Mouse (Mus musculus) hindbrain, embryonic 14.5 days (tissue): ENCODE measurements at regions not wholly inside any gene's neighbourhood (a gene's known extent, or its start where the extent isn't known, plus 50 kb on each side); places are given as distances from the start of the nearest gene placed in this dataset.

Source experiments
- ATAC-seq: fragments of 200-750 bp; cut with Nextera tagmentation; 2 replicates; pipeline ENCODE4 v1.8.0; 2017; ENCODE audit warnings: moderate number of reproducible peaks, mild to moderate bottlenecking, moderate TSS enrichment, moderate library complexity; ENCODE audit not compliant: low FRiP score
- DNase-seq: peaks from one replicate; pipeline ENCODE4 v3.0.0-alpha.2; 2015; ENCODE audit warnings: low spot score
- H3K27ac ChIP-seq: fragments of 300-500 bp; sonication (generic); 2 replicates; pipeline ENCODE4 v1.5.1; 2014; ENCODE audit warnings: mild to moderate bottlenecking, moderate library complexity
- H3K27me3 ChIP-seq: fragments of 300-500 bp; sonication (generic); 2 replicates; pipeline ENCODE4 v1.6.1; 2014; ENCODE audit warnings: mild to moderate bottlenecking, low read length, mixed read lengths; ENCODE audit not compliant: control insufficient read depth, insufficient read depth
- H3K36me3 ChIP-seq: fragments of 300-500 bp; sonication (generic); replicated peaks from 2 replicates; pipeline ENCODE4 v1.6.1; 2014; ENCODE audit not compliant: control insufficient read depth, insufficient read depth
- H3K4me1 ChIP-seq: fragments of 300-500 bp; sonication (generic); replicated peaks from 2 replicates; pipeline ENCODE4 v1.6.1; 2014; ENCODE audit warnings: antibody characterized with exemption, low read length, mixed read lengths; ENCODE audit not compliant: control insufficient read depth, insufficient read depth
- H3K4me2 ChIP-seq: fragments of 300-500 bp; sonication (generic); replicated peaks from 2 replicates; pipeline ENCODE4 v1.6.1; 2014; ENCODE audit warnings: mild to moderate bottlenecking, moderate library complexity
- H3K4me3 ChIP-seq: fragments of 300-500 bp; sonication (generic); replicated peaks from 2 replicates; pipeline ENCODE4 v1.5.1; 2014; ENCODE audit warnings: mild to moderate bottlenecking, low read length
- H3K9ac ChIP-seq: fragments of 300-500 bp; sonication (generic); 2 replicates; pipeline ENCODE4 v1.6.1; 2014
- H3K9me3 ChIP-seq: fragments of 300-500 bp; sonication (generic); 2 replicates; pipeline ENCODE4 v1.6.1; 2016; ENCODE audit warnings: low read length; ENCODE audit not compliant: control insufficient read depth
- WGBS: fragments of 180-500 bp; shearing (Covaris S2); extraction: QIAGEN DNeasy Blood & Tissue Kit; methylation state at CpG from one replicate; pipeline ENCODE4 v1.1.7; 2014; 5-methylcytosine and 5-hydroxymethylcytosine counted together

- whole genome bisulfite sequencing: 73% methylated on average over 3 of the region's 3 CpGs
- Histone ChIP-seq H3K4me1 (no peaks in the 10 kb centered on the region), H3K9me3 (no peaks in the 10 kb centered on the region), H3K4me2 (no peak overlapping the region), H3K27ac (no peak overlapping the region), H3K36me3 (no peaks in the 10 kb centered on the region), H3K4me3 (no peak overlapping the region), H3K27me3 (no peaks in the 10 kb centered on the region), H3K9ac (no peak overlapping the region)
- ATAC-seq: no peak
- DNase-seq: no peak
These were observed 188.3 kb upstream of the Cblb start for GRCm38 (mm10) chr16:51842770-51843169.

GRCm38 (mm10) chr16:51845539-51845938, 185.5 kb upstream of the Cblb start:
- DNase-seq (peak; percentile 41), ATAC-seq (peak; percentile 86)
- Histone ChIP-seq H3K9me3 (no peaks in the 10 kb centered on the region), H3K27ac (no peak overlapping the region), H3K4me1 (no peaks in the 10 kb centered on the region), H3K4me2 (no peak overlapping the region), H3K4me3 (no peak overlapping the region), H3K27me3 (no peaks in the 10 kb centered on the region), H3K9ac (no peak overlapping the region), H3K36me3 (no peaks in the 10 kb centered on the region)
- WGBS: 59% methylated on average over 4 of the region's 4 CpGs

- Histone ChIP-seq H3K4me2 (no peak overlapping the region), H3K9me3 (no peaks in the 10 kb centered on the region), H3K9ac (no peak overlapping the region), H3K4me3 (no peak overlapping the region), H3K27ac (no peak overlapping the region), H3K4me1 (no peaks in the 10 kb centered on the region), H3K27me3 (no peaks in the 10 kb centered on the region), H3K36me3 (no peaks in the 10 kb centered on the region)
- ATAC-seq (no peak), DNase-seq (no peak)
- WGBS: 71% methylated on average over 4 of the region's 4 CpGs
These were observed 150.3 kb upstream of the Cblb start for GRCm38 (mm10) chr16:51880711-51881110.

- H3K9me3 ChIP-seq: no peaks in the 10 kb centered on the region
- 57% methylated on average over 2 of the region's 2 CpGs for WGBS
- no peak overlapping the region for H3K4me3 ChIP-seq
- no peaks in the 10 kb centered on the region for H3K27me3 ChIP-seq
- ATAC-seq (no peak), DNase-seq (no peak)
- no peak overlapping the region for H3K4me2 ChIP-seq
- no peak overlapping the region for H3K27ac ChIP-seq
- H3K9ac ChIP-seq: no peak overlapping the region
- H3K4me1 ChIP-seq: no peaks in the 10 kb centered on the region
- no peaks in the 10 kb centered on the region for H3K36me3 ChIP-seq
These were observed 149.9 kb upstream of the Cblb start for GRCm38 (mm10) chr16:51881127-51881526.

- no peak for ATAC-seq
- Histone ChIP-seq H3K4me2 (no peak overlapping the region), H3K27ac (no peak overlapping the region), H3K27me3 (no peaks in the 10 kb centered on the region), H3K9me3 (no peaks in the 10 kb centered on the region), H3K4me1 (no peaks in the 10 kb centered on the region), H3K36me3 (no peaks in the 10 kb centered on the region), H3K4me3 (no peak overlapping the region), H3K9ac (no peak overlapping the region)
- WGBS: 78% methylated on average over 2 of the region's 2 CpGs
- no peak for DNase-seq
These were observed 147.2 kb upstream of the Cblb start for GRCm38 (mm10) chr16:51883813-51884212.

GRCm38 (mm10) chr16:51887496-51887895, 143.5 kb upstream of the Cblb start:
- Histone ChIP-seq H3K4me3 (no peak overlapping the region), H3K4me2 (no peak overlapping the region), H3K27ac (no peak overlapping the region), H3K9me3 (no peaks in the 10 kb centered on the region), H3K36me3 (no peaks in the 10 kb centered on the region), H3K27me3 (no peaks in the 10 kb centered on the region), H3K9ac (no peak overlapping the region), H3K4me1 (no peaks in the 10 kb centered on the region)
- ATAC-seq (no peak), DNase-seq (no peak)
- WGBS: 72% methylated on average over 5 of the region's 5 CpGs

GRCm38 (mm10) chr16:51905588-51905987, 125.4 kb upstream of the Cblb start:
- 95% methylated on average over 2 of the region's 2 CpGs for WGBS
- no peak overlapping the region for H3K4me3 ChIP-seq
- H3K36me3 ChIP-seq: no peaks in the 10 kb centered on the region

GRCm38 (mm10) chr16:51906686-51907085, 124.3 kb upstream of the Cblb start:
- DNase-seq (no peak), ATAC-seq (no peak)
- no peaks in the 10 kb centered on the region for H3K9me3 ChIP-seq
- H3K9ac ChIP-seq: no peak overlapping the region
- no peaks in the 10 kb centered on the region for H3K36me3 ChIP-seq
- WGBS: 92% methylated on average over 4 of the region's 4 CpGs
- H3K4me3 ChIP-seq: no peak overlapping the region
- H3K27me3 ChIP-seq: no peaks in the 10 kb centered on the region
- H3K4me1 ChIP-seq: no peaks in the 10 kb centered on the region
- no peak overlapping the region for H3K4me2 ChIP-seq
- no peak overlapping the region for H3K27ac ChIP-seq

More at GRCm38 (mm10) chr16:51905588-51905987, 125.4 kb upstream of the Cblb start:
- H3K9ac ChIP-seq: no peak overlapping the region
- H3K4me2 ChIP-seq: no peak overlapping the region
- H3K27ac ChIP-seq: no peak overlapping the region
- ATAC-seq (no peak), DNase-seq (no peak)
- no peaks in the 10 kb centered on the region; the same call in 1 of the 2 replicates for H3K9me3 ChIP-seq
- no peaks in the 10 kb centered on the region for H3K4me1 ChIP-seq
- H3K27me3 ChIP-seq: no peaks in the 10 kb centered on the region

- Histone ChIP-seq H3K36me3 (no peaks in the 10 kb centered on the region), H3K27me3 (no peaks in the 10 kb centered on the region), H3K9me3 (peaks cover 3% of the 10 kb centered on the region; the same call in 1 of the 2 replicates), H3K27ac (no peak overlapping the region), H3K4me3 (no peak overlapping the region), H3K4me2 (no peak overlapping the region), H3K4me1 (no peaks in the 10 kb centered on the region), H3K9ac (no peak overlapping the region)
- no peak for ATAC-seq
- peak; percentile 53 for DNase-seq
- 83% methylated on average over 3 of the region's 3 CpGs for WGBS
These were observed 121.0 kb upstream of the Cblb start for GRCm38 (mm10) chr16:51910046-51910445.

- no peak for ATAC-seq
- no peak overlapping the region for H3K27ac ChIP-seq
- peaks cover 7% of the 10 kb centered on the region for H3K4me1 ChIP-seq
- no peaks in the 10 kb centered on the region for H3K36me3 ChIP-seq
- H3K9me3 ChIP-seq: peaks cover 3% of the 10 kb centered on the region; the same call in 1 of the 2 replicates
- H3K27me3 ChIP-seq: no peaks in the 10 kb centered on the region
- 77% methylated on average over 6 of the region's 6 CpGs for WGBS
- H3K4me3 ChIP-seq: no peak overlapping the region
- H3K4me2 ChIP-seq: no peak overlapping the region
- no peak overlapping the region for H3K9ac ChIP-seq
- DNase-seq: no peak
These were observed 119.8 kb upstream of the Cblb start for GRCm38 (mm10) chr16:51911109-51911765.
